Mouse (Mus musculus) CH12F3 (cell line): ENCODE measurements around the gene Itpr2.

Experiments used
- in situ Hi-C: fragments of 300-500 bp; cut with MboI; formaldehyde crosslinking; loops from 2 replicates; pipeline ENCODE4 v1.14.3; 2020; ENCODE audit warnings: low sequenced_read_pairs

The Itpr2 gene

GRCm38 (mm10) chr6:146077124-146077889 is 424.7 kb downstream of the Itpr2 start:
- in situ Hi-C loops = no loop called here

GRCm38 (mm10) chr6:146072842-146073241 is 429.2 kb downstream of the Itpr2 start:
- in situ Hi-C loops = no loop called here

- in situ Hi-C loops = no loop called here
Observed at GRCm38 (mm10) chr6:146071883-146072282, 430.1 kb downstream of the Itpr2 start.
